Mouse (Mus musculus) embryonic facial prominence, embryonic 13.5 days (tissue): ENCODE data around the gene Foxo3. TPM values are rescaled to one million over a fixed set of nuclear protein-coding genes. Genes with fewer than 3 reads are reported as not detected.

Experiments
- ATAC-seq: fragments of 200-750 bp; cut with Nextera tagmentation; 2 replicates; pipeline ENCODE4 v1.8.0; 2017; ENCODE audit warnings: low read depth; ENCODE audit not compliant: insufficient number of reproducible peaks, insufficient read depth, low FRiP score, low TSS enrichment
- H3K27ac ChIP-seq: fragments of 300-500 bp; sonication (generic); 2 replicates; pipeline ENCODE4 v1.5.1; 2015; ENCODE audit warnings: moderate library complexity, mild to moderate bottlenecking, inconsistent platforms
- H3K27me3 ChIP-seq: fragments of 300-500 bp; sonication (generic); 2 replicates; pipeline ENCODE4 v1.6.1; 2015; ENCODE audit warnings: mild to moderate bottlenecking, inconsistent platforms
- H3K36me3 ChIP-seq: fragments of 300-500 bp; sonication (generic); 2 replicates; pipeline ENCODE4 v1.6.1; 2015; ENCODE audit warnings: mild to moderate bottlenecking, inconsistent platforms
- H3K4me1 ChIP-seq: fragments of 300-500 bp; sonication (generic); 2 replicates; pipeline ENCODE4 v1.6.1; 2015; ENCODE audit warnings: inconsistent platforms
- H3K4me2 ChIP-seq: fragments of 300-500 bp; sonication (generic); 2 replicates; pipeline ENCODE4 v1.6.1; 2015; ENCODE audit warnings: moderate library complexity, mild to moderate bottlenecking, inconsistent platforms
- H3K4me3 ChIP-seq: fragments of 300-500 bp; sonication (generic); 2 replicates; pipeline ENCODE4 v1.5.1; 2015; ENCODE audit warnings: mild to moderate bottlenecking, inconsistent platforms
- H3K9ac ChIP-seq: fragments of 300-500 bp; sonication (generic); 2 replicates; pipeline ENCODE4 v1.6.1; 2015; ENCODE audit warnings: mild to moderate bottlenecking, inconsistent platforms
- H3K9me3 ChIP-seq: fragments of 300-500 bp; sonication (generic); 2 replicates; pipeline ENCODE4 v1.6.1; 2016; ENCODE audit warnings: inconsistent platforms
- WGBS: fragments of 180-500 bp; shearing (Covaris S2); methylation state at CpG from one replicate; pipeline ENCODE4 v1.1.7; 2015; ENCODE audit warnings: mixed read lengths; 5-methylcytosine and 5-hydroxymethylcytosine counted together
- polyA plus RNA-seq: library from polyadenylated mRNA; unstranded; fragments of >200 nt; fragmentation: Nextera tagmentation; extraction: Ambion mirVana; gene quantifications from 2 replicates; pipeline ENCODE4 v1.2.1, GENCODE M21; 2015

Gene Foxo3
- polyA plus RNA-seq, 1 experiment from 2014 or later = 8.0 TPM

DNA sequence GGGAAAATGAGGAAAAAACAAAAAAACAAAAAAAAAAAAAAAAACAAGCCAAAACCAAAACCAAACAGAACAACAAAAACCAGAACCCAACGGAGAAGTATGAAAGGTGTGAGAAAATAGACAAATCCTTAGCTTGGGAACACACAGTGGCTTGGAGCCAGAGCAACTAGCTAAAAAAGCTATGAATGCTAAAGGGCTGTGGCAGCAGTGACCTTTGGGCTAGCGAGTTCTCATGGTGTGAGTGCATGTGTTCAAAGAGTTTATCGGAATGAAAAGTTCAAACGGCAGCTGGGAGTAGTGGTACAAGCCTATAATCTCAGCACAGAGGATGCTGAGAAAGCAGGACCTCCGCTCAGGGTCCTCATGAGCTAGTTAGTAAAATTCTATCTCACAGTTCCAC, 12.4 kb downstream of the Foxo3 start:
- no peak overlapping the region for H3K9ac ChIP-seq
- ATAC-seq = no peak
- no peak overlapping the region for H3K4me3 ChIP-seq
- no peaks in the 10 kb centered on the region for H3K27me3 ChIP-seq
- peaks cover 13% of the 10 kb centered on the region; the same call in 1 of the 2 replicates for H3K4me1 ChIP-seq
- H3K36me3 ChIP-seq = peaks cover 38% of the 10 kb centered on the region
- no peaks in the 10 kb centered on the region for H3K9me3 ChIP-seq
- 84% methylated on average over 5 of the region's 5 CpGs for WGBS
- no peak overlapping the region for H3K4me2 ChIP-seq
- no peak overlapping the region for H3K27ac ChIP-seq

GRCm38 (mm10) chr10:42263701-42264100, 12.9 kb downstream of the Foxo3 start:
- H3K4me1 ChIP-seq = 0 out of 2 replicates have a peak, but pooled peaks cover 10% of the 10 kb centered on the region
- peaks cover 34% of the 10 kb centered on the region for H3K36me3 ChIP-seq
- no peaks in the 10 kb centered on the region for H3K9me3 ChIP-seq
- ATAC-seq = no peak
- WGBS = 50% methylated on average over 8 of the region's 8 CpGs
- no peak overlapping the region for H3K9ac ChIP-seq
- H3K27me3 ChIP-seq = no peaks in the 10 kb centered on the region
- no peak overlapping the region for H3K27ac ChIP-seq
- no peak overlapping the region for H3K4me3 ChIP-seq
- H3K4me2 ChIP-seq = no peak overlapping the region

DNA sequence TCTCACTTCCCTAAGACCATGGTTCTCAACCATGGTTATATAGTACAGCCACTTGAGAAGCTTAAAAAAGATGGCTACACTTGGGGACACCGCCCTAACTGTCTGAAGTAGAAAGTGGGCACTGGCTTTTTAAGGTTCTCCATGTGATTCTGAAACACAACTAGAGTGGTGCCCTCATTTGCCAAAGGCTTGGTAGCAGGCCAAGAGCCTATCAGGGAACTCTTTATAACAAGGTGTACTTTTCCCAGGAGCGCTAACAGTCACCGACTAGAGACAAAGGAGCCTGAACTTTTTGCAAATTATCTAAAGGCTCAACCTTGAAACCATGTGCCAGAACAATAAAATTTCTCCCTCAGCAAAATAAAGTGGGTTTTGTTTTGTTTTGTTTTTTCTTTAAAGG, 14.5 kb downstream of the Foxo3 start:
- Histone ChIP-seq H3K4me2 (no peak overlapping the region), H3K4me1 (0 out of 2 replicates have a peak, but pooled peaks cover 8% of the 10 kb centered on the region), H3K4me3 (no peak overlapping the region), H3K9ac (no peak overlapping the region), H3K9me3 (no peaks in the 10 kb centered on the region), H3K27ac (no peak overlapping the region), H3K36me3 (peaks cover 25% of the 10 kb centered on the region), H3K27me3 (no peaks in the 10 kb centered on the region)
- WGBS = 94% methylated on average over 3 of the region's 3 CpGs
- no peak for ATAC-seq

- ATAC-seq = no peak
- H3K27me3 ChIP-seq = no peaks in the 10 kb centered on the region
- peaks cover 15% of the 10 kb centered on the region for H3K36me3 ChIP-seq
- no peak overlapping the region for H3K4me3 ChIP-seq
- H3K27ac ChIP-seq = no peak overlapping the region
- 87% methylated on average over 8 of the region's 8 CpGs for WGBS
- 0 out of 2 replicates have a peak, but pooled peaks cover 8% of the 10 kb centered on the region for H3K4me1 ChIP-seq
- H3K9me3 ChIP-seq = no peaks in the 10 kb centered on the region
- no peak overlapping the region for H3K9ac ChIP-seq
- H3K4me2 ChIP-seq = no peak overlapping the region
Observed at GRCm38 (mm10) chr10:42261103-42261502, 15.5 kb downstream of the Foxo3 start.

DNA sequence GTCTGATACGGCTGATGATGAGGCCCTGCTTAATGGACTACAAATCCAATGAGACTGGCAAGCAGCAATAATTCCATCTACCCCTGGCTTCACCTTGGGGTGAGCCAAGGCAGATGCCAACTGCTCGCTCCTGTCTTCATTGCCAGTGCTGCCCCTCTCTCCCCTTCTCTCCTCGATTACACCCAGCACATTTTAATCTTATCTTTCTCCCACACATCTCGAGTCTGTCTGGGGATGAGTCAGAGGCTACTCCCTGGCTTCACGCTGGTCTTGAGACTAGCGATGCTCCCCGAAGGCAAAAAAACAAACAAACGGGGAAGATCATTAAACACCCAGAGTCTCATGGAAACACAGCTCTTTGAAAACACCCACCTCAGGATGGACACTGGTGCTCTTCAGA, 16.0 kb downstream of the Foxo3 start:
- H3K9me3 ChIP-seq = no peaks in the 10 kb centered on the region
- H3K9ac ChIP-seq = no peak overlapping the region
- H3K27ac ChIP-seq = no peak overlapping the region
- no peak for ATAC-seq
- 0 out of 2 replicates have a peak, but pooled peaks cover 8% of the 10 kb centered on the region for H3K4me1 ChIP-seq
- H3K4me3 ChIP-seq = no peak overlapping the region
- WGBS = 81% methylated on average over 8 of the region's 8 CpGs
- no peak overlapping the region for H3K4me2 ChIP-seq
- peaks cover 9% of the 10 kb centered on the region for H3K36me3 ChIP-seq
- no peaks in the 10 kb centered on the region for H3K27me3 ChIP-seq

GRCm38 (mm10) chr10:42259602-42260001, 17.0 kb downstream of the Foxo3 start:
- H3K27ac ChIP-seq = no peak overlapping the region; the same call in 1 of the 2 replicates
- no peak overlapping the region for H3K9ac ChIP-seq
- H3K27me3 ChIP-seq = no peaks in the 10 kb centered on the region
- WGBS = 69% methylated on average over 4 of the region's 4 CpGs
- H3K4me1 ChIP-seq = peaks cover 15% of the 10 kb centered on the region
- H3K4me3 ChIP-seq = no peak overlapping the region
- ATAC-seq = no peak
- H3K36me3 ChIP-seq = peaks cover 3% of the 10 kb centered on the region; the same call in 1 of the 2 replicates
- H3K9me3 ChIP-seq = no peaks in the 10 kb centered on the region
- H3K4me2 ChIP-seq = no peak overlapping the region

DNA sequence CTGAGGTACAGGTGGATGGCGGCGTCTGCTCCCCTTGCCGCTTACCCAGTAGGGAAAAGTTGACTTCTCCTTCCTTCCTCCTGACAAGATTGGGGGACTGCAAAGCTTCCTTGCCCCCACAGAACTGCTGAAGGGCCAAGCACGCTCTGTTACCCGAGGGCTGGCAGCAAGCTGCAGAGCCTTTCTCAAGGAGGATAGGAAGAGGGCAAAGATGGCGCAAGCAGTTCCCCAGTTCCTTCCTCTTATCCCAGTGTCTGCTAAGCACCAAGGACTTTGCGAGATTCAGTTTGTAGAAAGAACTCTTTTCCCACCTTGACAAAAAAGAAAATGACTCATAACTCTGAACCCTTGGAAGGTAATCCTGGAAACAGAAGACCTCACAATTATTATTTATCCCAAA, 18.6 kb downstream of the Foxo3 start:
- no peak overlapping the region for H3K4me2 ChIP-seq
- no peak for ATAC-seq
- peaks cover 3% of the 10 kb centered on the region; the same call in 1 of the 2 replicates for H3K36me3 ChIP-seq
- H3K9ac ChIP-seq = no peak overlapping the region
- 85% methylated on average over 7 of the region's 7 CpGs for WGBS
- H3K4me3 ChIP-seq = no peak overlapping the region
- peaks cover 31% of the 10 kb centered on the region for H3K4me1 ChIP-seq
- H3K27me3 ChIP-seq = no peaks in the 10 kb centered on the region
- H3K27ac ChIP-seq = no peak overlapping the region; the same call in 1 of the 2 replicates
- H3K9me3 ChIP-seq = no peaks in the 10 kb centered on the region

DNA sequence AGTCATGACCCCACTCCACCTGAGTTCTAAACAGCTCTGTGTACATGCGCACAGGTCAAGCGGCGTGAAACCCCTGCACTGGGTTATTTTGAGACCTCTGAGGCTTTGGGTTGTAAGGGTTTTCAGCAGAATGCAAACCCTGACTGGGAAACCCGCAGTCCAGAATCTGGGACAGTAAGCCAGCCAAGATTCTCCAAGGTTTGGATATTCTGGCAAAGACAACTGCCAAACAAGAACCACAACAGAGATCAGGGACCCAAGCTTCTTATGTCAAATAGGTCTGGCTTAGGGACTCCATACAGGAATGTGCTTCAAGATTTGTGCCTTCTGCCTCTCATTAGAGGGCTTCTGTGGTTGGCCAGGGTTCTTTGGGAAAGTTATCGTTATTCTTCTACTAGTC, 21.8 kb downstream of the Foxo3 start:
- WGBS = 82% methylated on average over 5 of the region's 5 CpGs

DNA sequence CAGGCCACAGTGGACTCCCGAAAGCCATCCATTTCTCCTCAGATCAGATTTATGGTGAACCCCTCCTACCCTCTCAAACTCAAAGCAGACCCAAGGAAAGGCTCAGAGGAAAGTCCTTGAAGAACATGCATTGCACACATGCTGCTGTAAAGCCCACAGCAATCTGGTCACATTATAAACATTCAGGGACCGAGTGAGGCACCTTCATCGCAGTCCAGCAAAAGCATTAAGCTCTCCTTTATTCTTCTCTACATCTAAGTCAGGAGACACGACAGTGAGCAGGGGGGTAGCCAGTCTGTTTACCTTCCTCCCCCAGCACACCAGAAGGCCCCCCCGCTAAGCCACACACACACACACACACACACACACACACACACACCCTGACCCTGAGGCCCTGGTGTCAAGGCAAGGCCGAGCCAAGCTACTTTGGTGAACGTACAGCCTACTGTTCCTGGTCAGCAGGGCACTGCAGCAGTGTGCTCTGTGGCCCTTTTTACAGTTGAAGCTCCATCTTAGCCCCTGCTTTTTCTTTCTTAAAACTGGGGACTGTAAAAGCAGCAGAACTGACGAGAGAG, 24.7 kb downstream of the Foxo3 start:
- H3K9ac ChIP-seq = 0 out of 2 replicates have a peak overlapping the region, but pooled peaks have one; percentile 17
- H3K36me3 ChIP-seq = no peaks in the 10 kb centered on the region
- peaks cover 76% of the 10 kb centered on the region for H3K4me1 ChIP-seq
- no peaks in the 10 kb centered on the region for H3K9me3 ChIP-seq
- H3K4me3 ChIP-seq = no peak overlapping the region
- peak overlapping the region; percentile 78 for H3K27ac ChIP-seq
- H3K4me2 ChIP-seq = no peak overlapping the region
- no peak for ATAC-seq
- WGBS = 30% methylated on average over 8 of the region's 8 CpGs
- H3K27me3 ChIP-seq = no peaks in the 10 kb centered on the region

More for the DNA sequence above, 21.8 kb downstream of the Foxo3 start:
- no peaks in the 10 kb centered on the region for H3K27me3 ChIP-seq
- H3K4me2 ChIP-seq = no peak overlapping the region
- no peak overlapping the region for H3K27ac ChIP-seq
- peaks cover 52% of the 10 kb centered on the region for H3K4me1 ChIP-seq
- H3K9ac ChIP-seq = no peak overlapping the region
- H3K9me3 ChIP-seq = no peaks in the 10 kb centered on the region
- no peak overlapping the region for H3K4me3 ChIP-seq
- H3K36me3 ChIP-seq = peaks cover 3% of the 10 kb centered on the region; the same call in 1 of the 2 replicates
- no peak for ATAC-seq

DNA sequence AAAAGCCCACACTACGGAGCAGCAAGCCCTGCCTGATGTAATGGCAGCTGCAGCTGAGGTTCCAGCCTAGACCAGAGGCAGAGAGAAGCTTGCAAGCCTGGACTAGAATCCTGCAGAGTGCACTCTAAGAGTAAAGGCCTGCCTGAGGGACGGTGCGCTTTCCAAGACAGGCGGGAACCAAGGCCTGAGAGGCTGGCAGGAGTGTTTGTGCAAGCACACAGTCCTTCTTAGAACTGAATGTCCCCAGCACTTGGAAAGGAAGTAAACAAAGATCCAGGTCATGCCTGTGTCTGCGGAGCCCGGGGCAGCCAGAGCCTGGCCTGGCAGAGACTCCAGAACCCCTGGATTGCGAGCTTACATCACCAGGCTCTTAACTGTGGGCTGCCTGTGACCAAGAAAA, 25.4 kb downstream of the Foxo3 start:
- Histone ChIP-seq H3K36me3 (no peaks in the 10 kb centered on the region), H3K4me1 (peaks cover 83% of the 10 kb centered on the region), H3K27ac (peak overlapping the region; percentile 78), H3K9ac (0 out of 2 replicates have a peak overlapping the region, but pooled peaks have one; percentile 49), H3K9me3 (no peaks in the 10 kb centered on the region), H3K4me3 (no peak overlapping the region), H3K27me3 (no peaks in the 10 kb centered on the region), H3K4me2 (peak overlapping the region; percentile 7)
- 32% methylated on average over 7 of the region's 7 CpGs for WGBS
- no peak for ATAC-seq

- Histone ChIP-seq H3K4me2 (no peak overlapping the region), H3K27me3 (no peaks in the 10 kb centered on the region), H3K9ac (no peak overlapping the region), H3K4me1 (peaks cover 92% of the 10 kb centered on the region), H3K4me3 (no peak overlapping the region), H3K27ac (0 out of 2 replicates have a peak overlapping the region, but pooled peaks have one; percentile 0), H3K36me3 (no peaks in the 10 kb centered on the region), H3K9me3 (no peaks in the 10 kb centered on the region)
- 70% methylated on average over 2 of the region's 2 CpGs for WGBS
- ATAC-seq = no peak
Observed at GRCm38 (mm10) chr10:42249965-42250364, 26.6 kb downstream of the Foxo3 start.

DNA sequence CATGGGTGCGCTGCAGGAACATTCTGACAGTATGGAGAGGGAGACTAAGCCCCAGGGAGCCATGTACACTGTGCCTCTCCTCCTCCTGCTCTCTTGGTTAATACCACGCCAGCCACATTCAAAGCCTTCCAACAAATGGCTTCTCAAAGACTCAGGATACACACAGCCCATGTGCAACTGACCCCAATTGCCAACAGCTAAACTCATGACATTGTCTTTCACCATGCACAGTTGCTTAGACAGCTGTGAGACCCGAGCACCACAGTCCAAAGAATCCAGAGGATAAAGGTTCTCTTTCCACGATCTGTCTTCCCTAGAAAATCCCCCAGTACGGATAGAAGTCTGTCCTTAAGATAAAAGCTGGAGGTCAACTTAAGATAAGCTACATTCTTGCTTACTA, 27.9 kb downstream of the Foxo3 start:
- Histone ChIP-seq H3K4me3 (no peak overlapping the region), H3K36me3 (no peaks in the 10 kb centered on the region), H3K4me2 (no peak overlapping the region), H3K27ac (no peak overlapping the region), H3K9ac (no peak overlapping the region), H3K27me3 (no peaks in the 10 kb centered on the region), H3K9me3 (no peaks in the 10 kb centered on the region), H3K4me1 (peaks cover 87% of the 10 kb centered on the region)
- ATAC-seq = no peak
- whole genome bisulfite sequencing = 78% methylated on average over 5 of the region's 5 CpGs
